Mouse (Mus musculus): ENCODE measurements around the gene Kbtbd8.

- TF ChIP-seq CTCF (IDR thresholded peaks at IDR 0.05; ENCODE audit: low read depth, low read length), result no peak
- no peak for TF ChIP-seq GATA1 (IDR thresholded peaks at IDR 0.05; ENCODE audit: borderline replicate concordance, low read length)
- TF ChIP-seq POLR2AphosphoS5 (IDR thresholded peaks at IDR 0.05; ENCODE audit: insufficient replicate concordance, low read depth, low read length), result no peak
- no peak for TF ChIP-seq GATA2 (IDR thresholded peaks at IDR 0.05; ENCODE audit: borderline replicate concordance, low read depth, low read length)
These were observed 527 bp upstream of the Kbtbd8 start for GRCm38 (mm10) chr6:95116513-95116912.

All from G1E (cell line).